10 mouse cellular contexts compared by ENCODE assay signal in the genomic region with DNA sequence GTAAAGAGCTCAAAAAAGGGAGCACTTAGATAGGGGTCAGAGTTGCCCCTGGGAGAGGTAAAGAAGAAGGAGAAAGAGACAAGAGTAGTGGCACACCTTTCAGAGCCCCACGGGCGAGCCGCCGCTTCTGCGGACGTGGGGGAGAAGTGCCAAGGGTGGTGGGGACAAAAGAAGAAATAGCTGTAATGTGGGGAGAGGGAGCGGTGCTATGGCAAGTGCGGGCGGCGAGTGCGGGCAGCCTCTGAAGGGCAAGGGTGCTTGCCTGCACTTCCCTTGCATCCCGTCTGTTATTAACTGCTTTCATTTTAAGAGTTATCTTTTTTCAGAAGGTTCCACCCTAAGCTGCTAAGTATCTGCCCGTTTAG. TPM values are rescaled to one million over a fixed set of nuclear protein-coding genes. Genes with fewer than 3 reads are reported as not detected.
DNase-seq lines count a peak whose midpoint lies in the region; ATAC-seq and TF ChIP-seq lines count a peak whose summit lies in the region.
"Had no signal": no experiment of that assay in that cellular context is flagged by ENCODE, and none has a peak within 500 bp of the region (broad histone marks: within the 10 kb centered on the region; RNA-seq: fewer than 3 reads in every experiment).

No protein-coding gene starts in this region.

- no peaks in the 10 kb centered on the region for H3K9me3 ChIP-seq in heart, embryonic 16.5 days (replicated peaks; ENCODE audit: control insufficient read depth, low read length)
- H3K9me3 ChIP-seq in E14TG2a.4 (ENCODE audit: low read length) = peaks cover 5% of the 10 kb centered on the region; the same call in 1 of the 2 replicates
- no peaks in the 10 kb centered on the region for H3K9me3 ChIP-seq in embryonic facial prominence, embryonic 13.5 days
- no peaks in the 10 kb centered on the region for H3K9me3 ChIP-seq in limb, embryonic 10.5 days (replicated peaks)
- H3K9me3 ChIP-seq in midbrain, postnatal 0 days (ENCODE audit: low read length) = no peaks in the 10 kb centered on the region

- peak overlapping the region; percentile 80 for H3K4me2 ChIP-seq in heart, embryonic 16.5 days (ENCODE audit: low read depth, low read length)
- peak overlapping the region; percentile 73 for H3K4me2 ChIP-seq in embryonic facial prominence, embryonic 13.5 days
- peak overlapping the region; percentile 88 for H3K4me2 ChIP-seq in midbrain, postnatal 0 days (ENCODE audit: low read depth, low read length, poor library complexity, severe bottlenecking)

- DNase-seq in heart, adult 8-10 months (ENCODE audit: low spot score) = no peak
- peak; percentile 53 for DNase-seq in limb, embryonic 10.5 days (ENCODE audit: low spot score)
- DNase-seq in midbrain, postnatal 0 days (ENCODE audit: low spot score) = no peak
- DNase-seq in MN1 (ENCODE audit: low spot score) = no peak
- no peak for DNase-seq in layer of hippocampus, adult 9-11 months

- H3K36me3 ChIP-seq in heart, embryonic 16.5 days (ENCODE audit: control insufficient read depth, insufficient read depth) = no peaks in the 10 kb centered on the region
- no peaks in the 10 kb centered on the region for H3K36me3 ChIP-seq in E14TG2a.4 (ENCODE audit: insufficient read depth, low read length)
- no peaks in the 10 kb centered on the region for H3K36me3 ChIP-seq in embryonic facial prominence, embryonic 13.5 days
- peaks cover 9% of the 10 kb centered on the region for H3K36me3 ChIP-seq in limb, embryonic 10.5 days
- no peaks in the 10 kb centered on the region for H3K36me3 ChIP-seq in midbrain, postnatal 0 days (ENCODE audit: insufficient read depth, low read length)

- H3K4me3 ChIP-seq in heart, embryonic 16.5 days (ENCODE audit: low read length) = peak overlapping the region; percentile 85
- H3K4me3 ChIP-seq in E14TG2a.4 (replicated peaks; ENCODE audit: low read length) = peak overlapping the region; percentile 82
- H3K4me3 ChIP-seq in embryonic facial prominence, embryonic 13.5 days = peak overlapping the region; percentile 62
- H3K4me3 ChIP-seq in limb, embryonic 10.5 days = peak overlapping the region; percentile 72
- H3K4me3 ChIP-seq in midbrain, postnatal 0 days (ENCODE audit: low read depth, low read length) = peak overlapping the region; percentile 83

- no peak; the same call in 1 of the 2 replicates for ATAC-seq in heart, embryonic 16.5 days (replicated peaks; ENCODE audit: extremely low read depth, insufficient read depth, low FRiP score)
- peak; percentile 29 for ATAC-seq in embryonic facial prominence, embryonic 13.5 days (ENCODE audit: insufficient number of reproducible peaks, insufficient read depth, low FRiP score, low TSS enrichment, low read depth)
- peak; percentile 28; the same call in 1 of the 2 replicates for ATAC-seq in midbrain, postnatal 0 days (ENCODE audit: low FRiP score)
- ATAC-seq: Patski had no signal

- WGBS in heart, embryonic 16.5 days = 0% methylated on average over 13 of the region's 13 CpGs
- WGBS in embryonic facial prominence, embryonic 13.5 days = 3% methylated on average over 13 of the region's 13 CpGs
- WGBS in limb, embryonic 10.5 days = 0% methylated on average over 13 of the region's 13 CpGs
- WGBS in midbrain, postnatal 0 days = 0% methylated on average over 13 of the region's 13 CpGs

- no peaks in the 10 kb centered on the region for H3K4me1 ChIP-seq in heart, embryonic 16.5 days (ENCODE audit: control insufficient read depth, insufficient read depth, low read length)
- no peaks in the 10 kb centered on the region for H3K4me1 ChIP-seq in E14TG2a.4 (replicated peaks; ENCODE audit: low read depth, low read length)
- H3K4me1 ChIP-seq in embryonic facial prominence, embryonic 13.5 days = no peaks in the 10 kb centered on the region
- no peaks in the 10 kb centered on the region for H3K4me1 ChIP-seq in limb, embryonic 10.5 days
- H3K4me1 ChIP-seq in midbrain, postnatal 0 days (ENCODE audit: insufficient read depth, low read length) = no peaks in the 10 kb centered on the region

- H3K9ac ChIP-seq in heart, embryonic 16.5 days (ENCODE audit: low read length) = peak overlapping the region; percentile 73
- H3K9ac ChIP-seq in embryonic facial prominence, embryonic 13.5 days = peak overlapping the region; percentile 78
- H3K9ac ChIP-seq in midbrain, postnatal 0 days (replicated peaks; ENCODE audit: low read length, poor library complexity, severe bottlenecking) = peak overlapping the region; percentile 64; the same call in 1 of the 2 replicates

- H3K27ac ChIP-seq in heart, embryonic 16.5 days (ENCODE audit: low read length) = no peak overlapping the region
- peak overlapping the region; percentile 93 for H3K27ac ChIP-seq in embryonic facial prominence, embryonic 13.5 days
- H3K27ac ChIP-seq in limb, embryonic 10.5 days = peak overlapping the region; percentile 95
- H3K27ac ChIP-seq in midbrain, postnatal 0 days (ENCODE audit: low read depth, low read length) = no peak overlapping the region

- no peak for TF ChIP-seq CTCF in E14TG2a.4 (conservative IDR thresholded peaks at IDR 0.05; ENCODE audit: low read length)
- TF ChIP-seq CTCF in midbrain, postnatal 0 days (IDR thresholded peaks at IDR 0.05) = no peak

- H3K27me3 ChIP-seq in heart, embryonic 16.5 days (ENCODE audit: control insufficient read depth, insufficient read depth, low read length) = no peaks in the 10 kb centered on the region
- no peaks in the 10 kb centered on the region for H3K27me3 ChIP-seq in E14TG2a.4 (ENCODE audit: insufficient read depth, low read length)
- no peaks in the 10 kb centered on the region for H3K27me3 ChIP-seq in embryonic facial prominence, embryonic 13.5 days
- H3K27me3 ChIP-seq in limb, embryonic 10.5 days (ENCODE audit: low read depth, poor library complexity, severe bottlenecking) = no peaks in the 10 kb centered on the region
- H3K27me3 ChIP-seq in midbrain, postnatal 0 days (ENCODE audit: insufficient read depth, low read length) = 0 out of 2 replicates have a peak, but pooled peaks cover 3% of the 10 kb centered on the region
- H3K27me3 ChIP-seq: Patski had no signal

RNA-seq across cellular contexts. Expression of gene Olfr725, which starts 21.4 kb away (rescaled TPM):
- not detected in 2 replicates for polyA plus RNA-seq in heart, embryonic 16.5 days (2015; fragmentation: Nextera tagmentation; extraction: Ambion mirVana)
- total RNA-seq in heart, adult 8-10 months (2022) = not detected
- polyA plus RNA-seq in embryonic facial prominence, embryonic 13.5 days (2015; fragmentation: Nextera tagmentation; extraction: Ambion mirVana) = not detected in 2 replicates
- not detected in 2 replicates for polyA plus RNA-seq in limb, embryonic 10.5 days (2016; fragmentation: Nextera tagmentation; extraction: Ambion mirVana)
- total RNA-seq in midbrain, postnatal 0 days (2014; rRNA removed) = not detected in 2 replicates
- not detected in 2 replicates for polyA plus RNA-seq in midbrain, postnatal 0 days (2015; fragmentation: Nextera tagmentation; extraction: Ambion mirVana)
- polyA plus RNA-seq: large intestine, adult 2 months; Patski had no signal

RNA-seq across cellular contexts. Expression of gene Olfr726, which starts 29.2 kb away (rescaled TPM):
- not detected in 2 replicates for polyA plus RNA-seq in heart, embryonic 16.5 days (2015; fragmentation: Nextera tagmentation; extraction: Ambion mirVana)
- total RNA-seq in heart, adult 8-10 months (2022) = not detected
- polyA plus RNA-seq in embryonic facial prominence, embryonic 13.5 days (2015; fragmentation: Nextera tagmentation; extraction: Ambion mirVana) = not detected in 2 replicates
- polyA plus RNA-seq in limb, embryonic 10.5 days (2016; fragmentation: Nextera tagmentation; extraction: Ambion mirVana) = not detected in 2 replicates
- not detected in 2 replicates for total RNA-seq in midbrain, postnatal 0 days (2014; rRNA removed)
- polyA plus RNA-seq in midbrain, postnatal 0 days (2015; fragmentation: Nextera tagmentation; extraction: Ambion mirVana) = not detected in 2 replicates
- polyA plus RNA-seq: large intestine, adult 2 months; Patski had no signal

Comparison
In these comparisons a context has a peak if more than half of its experiments do, and no peak if none do; other contexts are left out.
1. H3K27ac ChIP-seq: peak in embryonic facial prominence, embryonic 13.5 days (single experiment) and limb, embryonic 10.5 days (single experiment); none in heart, embryonic 16.5 days (single experiment) and midbrain, postnatal 0 days (single experiment).
2. Peak in every context shown above with its lines, with median percentiles within 50 percentile points of each other: H3K4me2 ChIP-seq, H3K4me3 ChIP-seq and H3K9ac ChIP-seq.